10 mouse cellular contexts compared by ENCODE assay signal in the genomic region with DNA sequence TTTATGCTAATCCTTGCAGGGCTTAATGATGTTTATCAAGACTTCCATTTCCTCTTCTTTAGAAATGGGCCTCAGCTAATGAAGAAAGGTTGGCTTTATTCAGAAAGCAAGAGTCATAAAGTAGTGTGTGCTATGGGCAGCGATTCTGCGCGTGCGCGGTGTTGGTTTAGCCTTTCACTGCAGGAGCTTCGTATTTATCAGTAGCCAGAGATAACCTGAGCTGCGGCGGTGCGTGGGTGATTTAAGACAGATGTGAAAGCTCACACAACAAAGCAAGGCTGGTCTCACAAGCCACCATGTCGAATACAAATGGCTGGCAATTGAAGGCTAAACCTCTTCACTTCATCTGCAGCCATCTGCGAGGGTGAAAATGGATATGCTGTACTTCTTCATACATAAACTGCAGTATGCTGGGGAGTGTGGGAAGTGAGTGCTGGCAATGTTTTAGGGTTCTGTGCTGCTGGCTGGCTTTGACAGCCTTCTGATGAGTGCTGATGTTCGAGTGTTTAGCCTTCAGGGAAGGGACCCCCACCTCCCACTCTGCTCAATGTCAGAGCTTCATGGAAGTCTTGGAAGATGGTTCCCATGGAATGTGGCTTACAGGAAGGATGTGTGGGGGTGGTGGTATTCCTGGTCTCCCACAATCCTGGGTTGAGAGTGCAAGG.
DNase-seq lines count a peak whose midpoint lies in the region; ATAC-seq lines count a peak whose summit lies in the region.
"Had no signal": no experiment of that assay in that cellular context is flagged by ENCODE, and none has a peak within 500 bp of the region (broad histone marks: within the 10 kb centered on the region; RNA-seq: fewer than 3 reads in every experiment).

No protein-coding gene starts in this region.

- peaks cover 39% of the 10 kb centered on the region for H3K4me1 ChIP-seq in heart, embryonic 12.5 days (replicated peaks)
- peaks cover 37% of the 10 kb centered on the region for H3K4me1 ChIP-seq in lung, embryonic 16.5 days (replicated peaks; ENCODE audit: control insufficient read depth, insufficient read depth, low read length)
- H3K4me1 ChIP-seq in hindbrain, embryonic 16.5 days (ENCODE audit: control insufficient read depth, insufficient read depth, low read depth, low read length): no peaks in the 10 kb centered on the region
- peaks cover 23% of the 10 kb centered on the region for H3K4me1 ChIP-seq in neural tube, embryonic 15.5 days

- ATAC-seq in heart, embryonic 12.5 days (ENCODE audit: insufficient number of reproducible peaks, low FRiP score): peak; percentile 36
- ATAC-seq in lung, embryonic 16.5 days (ENCODE audit: low read depth): no peak
- peak; percentile 43 for ATAC-seq in hindbrain, embryonic 16.5 days
- peak; percentile 75 for ATAC-seq in neural tube, embryonic 15.5 days (ENCODE audit: low FRiP score)

- 28% methylated on average over 12 of the region's 12 CpGs for WGBS in heart, embryonic 12.5 days
- WGBS in lung, embryonic 16.5 days: 33% methylated on average over 12 of the region's 12 CpGs
- 66% methylated on average over 12 of the region's 12 CpGs for WGBS in hindbrain, embryonic 16.5 days
- WGBS in neural tube, embryonic 15.5 days: 56% methylated on average over 12 of the region's 12 CpGs

- no peaks in the 10 kb centered on the region; the same call in 1 of the 2 replicates for H3K9me3 ChIP-seq in heart, embryonic 12.5 days (replicated peaks)
- peaks cover 3% of the 10 kb centered on the region; the same call in 1 of the 2 replicates for H3K9me3 ChIP-seq in lung, embryonic 16.5 days (ENCODE audit: control insufficient read depth, low read length)
- H3K9me3 ChIP-seq in hindbrain, embryonic 16.5 days (ENCODE audit: control insufficient read depth, low read length): no peaks in the 10 kb centered on the region
- no peaks in the 10 kb centered on the region for H3K9me3 ChIP-seq in neural tube, embryonic 15.5 days (replicated peaks)

- H3K4me2 ChIP-seq in heart, embryonic 12.5 days: peak overlapping the region; percentile 40
- H3K4me2 ChIP-seq in lung, embryonic 16.5 days (ENCODE audit: low read depth, low read length): peak overlapping the region; percentile 37
- no peak overlapping the region for H3K4me2 ChIP-seq in hindbrain, embryonic 16.5 days (ENCODE audit: low read length)
- H3K4me2 ChIP-seq in neural tube, embryonic 15.5 days: no peak overlapping the region

- peaks cover 7% of the 10 kb centered on the region for H3K36me3 ChIP-seq in heart, embryonic 12.5 days
- peaks cover 24% of the 10 kb centered on the region for H3K36me3 ChIP-seq in lung, embryonic 16.5 days (ENCODE audit: control insufficient read depth, insufficient read depth, low read length)
- no peaks in the 10 kb centered on the region for H3K36me3 ChIP-seq in hindbrain, embryonic 16.5 days (ENCODE audit: control insufficient read depth, insufficient read depth, low read length)
- peaks cover 5% of the 10 kb centered on the region; the same call in 1 of the 2 replicates for H3K36me3 ChIP-seq in neural tube, embryonic 15.5 days

- intact Hi-C loops in heart, postnatal 36 days (cut with DNase I): loop anchor here (2.0 to 5.0 kb wide), 4 partner anchors 124 to 311 kb away; no protein-coding TSS in a partner anchor

- H3K4me3 ChIP-seq in heart, embryonic 12.5 days: no peak overlapping the region
- H3K4me3 ChIP-seq in lung, embryonic 16.5 days (ENCODE audit: low read length): no peak overlapping the region
- H3K4me3 ChIP-seq in hindbrain, embryonic 16.5 days (ENCODE audit: low read length): no peak overlapping the region
- H3K4me3 ChIP-seq in neural tube, embryonic 15.5 days (replicated peaks): no peak overlapping the region

- H3K27ac ChIP-seq in heart, embryonic 12.5 days (ENCODE audit: poor library complexity, severe bottlenecking): peak overlapping the region; percentile 64
- H3K27ac ChIP-seq in lung, embryonic 16.5 days (ENCODE audit: low read length): peak overlapping the region; percentile 87
- H3K27ac ChIP-seq in hindbrain, embryonic 16.5 days (ENCODE audit: low read depth, low read length): peak overlapping the region; percentile 46
- peak overlapping the region; percentile 77 for H3K27ac ChIP-seq in neural tube, embryonic 15.5 days (replicated peaks)

- no peak overlapping the region for H3K9ac ChIP-seq in heart, embryonic 12.5 days
- peak overlapping the region; percentile 36; the same call in 1 of the 2 replicates for H3K9ac ChIP-seq in lung, embryonic 16.5 days (ENCODE audit: low read length)
- no peak overlapping the region for H3K9ac ChIP-seq in hindbrain, embryonic 16.5 days (ENCODE audit: low read depth, low read length)
- H3K9ac ChIP-seq in neural tube, embryonic 15.5 days (replicated peaks): no peak overlapping the region

- no peak for DNase-seq in heart, postnatal 36 days
- no peak for DNase-seq in lung, postnatal 14 days
- DNase-seq in spleen, postnatal 36 days (ENCODE audit: low spot score in 2 of 2): no peak
- no peak for DNase-seq in MN1 (ENCODE audit: low spot score)
- DNase-seq: gastrocnemius, postnatal 36 days; left cerebral cortex, postnatal 4 days had no signal

- no peaks in the 10 kb centered on the region for H3K27me3 ChIP-seq in heart, embryonic 12.5 days (replicated peaks)
- no peaks in the 10 kb centered on the region for H3K27me3 ChIP-seq in lung, embryonic 16.5 days (ENCODE audit: control insufficient read depth, insufficient read depth, low read depth, low read length)
- no peaks in the 10 kb centered on the region for H3K27me3 ChIP-seq in hindbrain, embryonic 16.5 days (replicated peaks; ENCODE audit: control insufficient read depth, insufficient read depth, low read length)
- no peaks in the 10 kb centered on the region for H3K27me3 ChIP-seq in neural tube, embryonic 15.5 days (replicated peaks)

Comparison
In these comparisons a context has a peak if more than half of its experiments do, and no peak if none do; other contexts are left out.
1. H3K4me2 ChIP-seq: peak in heart, embryonic 12.5 days (single experiment) and lung, embryonic 16.5 days (single experiment); none in hindbrain, embryonic 16.5 days (single experiment) and neural tube, embryonic 15.5 days (single experiment).
2. Peak in every context shown above with its lines, with median percentiles within 50 percentile points of each other: H3K27ac ChIP-seq.